Mouse (Mus musculus): ENCODE data around the gene Hapln4.

DNA sequence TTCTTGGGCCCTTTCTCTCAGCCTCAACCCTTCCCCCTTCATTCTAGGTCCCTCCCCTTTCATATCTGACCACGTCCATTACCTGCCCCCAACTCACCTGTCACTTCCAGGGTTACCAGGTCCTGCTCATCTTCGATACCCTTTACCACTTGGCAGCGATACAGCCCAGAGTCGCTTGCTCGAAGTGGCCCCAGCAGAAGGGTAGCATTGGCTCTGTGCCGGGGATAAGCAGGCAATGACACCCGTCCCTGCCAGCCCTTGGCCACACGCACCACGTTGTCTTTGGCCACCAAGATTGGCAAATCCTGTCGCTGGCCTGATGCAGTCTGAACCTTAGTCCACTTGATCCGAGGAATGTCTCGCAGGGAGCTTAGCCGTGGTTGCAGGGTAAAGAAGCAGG is 31.6 kb downstream of the Hapln4 start:
- TF ChIP-seq CTCF (IDR thresholded peaks at IDR 0.05; ENCODE audit: low read depth) (no peak), EP300 (IDR thresholded peaks at IDR 0.05; ENCODE audit: low read depth) (no peak)

Data from liver, postnatal 0 days (tissue).